Mouse (Mus musculus) ZHBTc4 (cell line): Measurements from ENCODE around the gene Slc48a1.

Source experiments
- DNase-seq: peaks from one replicate; pipeline ENCODE4 v3.0.0-alpha.2; 2011; ENCODE audit warnings: low read depth, low spot score

Slc48a1 gene

DNA sequence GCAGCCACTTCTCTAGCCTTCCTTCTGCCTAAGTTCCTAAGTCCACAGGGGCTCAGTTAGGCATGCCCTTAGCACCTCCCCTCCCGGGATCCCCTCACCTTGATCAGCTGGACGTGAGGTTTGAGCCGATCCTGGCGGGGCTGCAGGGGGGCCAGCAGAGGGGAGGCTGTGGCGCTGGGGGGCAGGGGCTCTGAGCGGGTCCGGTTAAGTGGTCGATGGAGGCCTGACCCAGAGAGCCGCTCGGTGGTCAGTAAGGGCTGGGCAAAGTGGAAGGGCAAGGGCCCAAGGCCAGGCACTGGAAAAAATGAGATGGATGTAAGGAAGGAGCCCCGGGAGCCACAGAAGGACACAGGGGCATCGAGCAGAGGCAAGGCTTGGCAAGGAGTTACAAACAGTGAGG is 29.5 kb downstream of the Slc48a1 start:
- no peak for DNase-seq

DNA sequence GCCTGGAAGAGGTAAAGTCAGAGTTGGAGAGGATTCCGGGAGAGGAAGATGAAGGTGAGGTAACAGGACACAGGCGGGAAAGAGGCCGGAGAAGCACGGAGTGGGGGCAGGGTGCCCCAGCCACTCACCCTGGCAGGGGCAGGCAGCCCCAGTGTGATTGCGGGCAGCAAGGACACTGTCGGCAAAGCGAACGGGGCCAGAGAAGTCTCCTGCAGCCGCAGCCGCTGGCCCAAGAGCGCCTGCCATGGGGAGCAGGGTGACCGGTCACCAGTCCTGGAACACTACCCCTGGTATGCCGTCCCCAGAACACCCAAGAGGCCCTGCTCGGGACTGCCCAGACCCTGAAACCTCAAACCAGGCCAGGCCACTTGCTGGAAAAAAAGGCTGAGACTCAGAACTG is 30.2 kb downstream of the Slc48a1 start:
- no peak for DNase-seq

DNA sequence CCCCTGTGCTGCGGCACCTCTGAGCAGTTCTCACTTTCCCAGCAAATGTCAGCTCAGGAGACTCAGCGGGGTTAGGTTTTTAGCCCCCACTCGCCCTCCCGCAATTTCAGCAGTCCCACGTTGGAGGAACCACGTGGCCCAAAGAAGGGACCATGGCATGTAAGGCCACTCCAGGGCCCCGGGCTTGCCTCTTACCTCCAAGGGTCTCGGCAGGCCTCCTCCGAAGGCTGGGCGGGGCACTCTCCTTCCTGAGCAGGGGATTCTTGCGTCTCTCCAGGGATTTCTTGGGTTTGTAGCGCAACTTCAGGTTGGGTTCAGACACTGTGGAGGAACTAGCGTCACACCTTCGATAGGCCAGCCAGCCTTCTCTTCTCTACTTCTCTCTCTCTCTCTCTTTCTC is 30.9 kb downstream of the Slc48a1 start:
- no peak for DNase-seq

DNA sequence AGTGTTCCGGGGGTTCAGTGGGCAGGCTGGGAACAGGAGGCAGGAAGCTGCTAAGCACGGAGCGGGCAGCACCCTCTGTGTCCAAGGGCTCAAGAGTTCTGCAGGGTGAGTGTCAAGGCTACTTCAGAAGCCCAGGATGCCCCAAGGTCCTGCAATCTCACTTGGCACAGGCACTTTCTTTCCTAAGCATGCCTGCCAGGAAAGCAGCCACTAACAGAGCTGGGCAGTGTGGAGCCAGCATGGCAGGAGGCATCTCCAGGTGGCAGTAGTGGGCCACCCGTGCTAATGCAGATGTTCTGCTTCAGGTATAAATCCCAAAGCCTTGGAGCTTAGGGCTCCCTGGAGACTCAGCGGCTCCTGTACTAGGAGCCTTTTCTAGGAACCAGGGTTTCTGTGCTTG is 31.6 kb downstream of the Slc48a1 start:
- no peak for DNase-seq

DNA sequence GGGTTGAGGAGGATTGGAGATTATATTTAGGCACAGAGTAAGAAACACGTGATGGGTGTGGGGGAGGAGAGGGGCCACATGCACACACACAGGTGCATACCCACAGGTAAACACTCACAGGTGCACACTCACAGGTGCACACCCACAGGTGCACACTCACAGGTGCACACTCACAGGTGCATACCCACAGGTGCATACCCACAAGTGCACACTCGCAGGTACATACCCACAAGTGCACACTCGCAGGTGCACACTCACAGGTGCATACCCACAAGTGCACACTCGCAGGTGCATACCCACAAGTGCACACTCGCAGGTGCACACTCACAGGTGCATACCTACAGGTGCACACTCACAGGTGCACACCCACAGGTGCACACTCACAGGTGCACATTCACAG is 32.1 kb downstream of the Slc48a1 start:
- DNase-seq, result no peak

DNA sequence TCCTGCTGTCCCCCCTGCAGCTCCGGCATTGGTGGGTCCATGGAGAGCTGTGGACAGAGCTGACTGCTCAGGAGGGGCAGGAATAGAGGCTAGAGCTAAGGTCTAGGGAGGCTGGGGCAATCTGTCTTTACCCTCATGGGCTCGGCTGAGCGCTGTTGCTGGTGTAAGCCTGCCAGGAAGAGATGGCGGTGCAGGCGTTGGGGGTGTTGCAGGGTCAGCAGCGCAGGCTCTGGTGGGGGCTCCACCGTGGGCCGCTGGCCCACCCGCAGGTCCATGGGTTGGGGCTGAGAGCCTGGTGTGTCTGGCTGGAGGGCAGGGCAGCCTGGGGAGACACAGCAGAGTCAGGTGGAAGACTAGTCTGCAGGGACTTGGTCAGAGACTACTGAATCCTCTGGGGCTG is 33.0 kb downstream of the Slc48a1 start:
- no peak for DNase-seq

DNA sequence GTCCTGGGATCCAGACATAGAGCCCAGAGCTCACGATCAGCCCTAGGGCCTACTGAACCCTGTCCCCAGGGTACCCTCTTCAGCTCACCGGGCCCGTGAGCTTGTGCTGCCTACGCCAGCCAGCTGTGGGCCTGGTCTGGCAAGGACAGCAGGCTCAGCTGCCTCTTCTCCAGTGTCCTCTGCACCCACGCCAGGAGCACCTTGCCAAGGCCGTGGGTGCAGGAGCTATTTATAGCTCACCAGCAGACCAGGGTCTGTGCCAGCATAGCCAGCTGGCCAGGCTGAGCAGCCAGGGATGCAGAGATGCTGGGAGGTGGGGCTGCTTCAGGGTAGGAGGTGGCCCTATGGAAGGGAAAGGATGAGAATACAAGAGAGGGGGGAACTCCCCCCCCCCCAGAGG is 33.8 kb downstream of the Slc48a1 start:
- no peak for DNase-seq

DNA sequence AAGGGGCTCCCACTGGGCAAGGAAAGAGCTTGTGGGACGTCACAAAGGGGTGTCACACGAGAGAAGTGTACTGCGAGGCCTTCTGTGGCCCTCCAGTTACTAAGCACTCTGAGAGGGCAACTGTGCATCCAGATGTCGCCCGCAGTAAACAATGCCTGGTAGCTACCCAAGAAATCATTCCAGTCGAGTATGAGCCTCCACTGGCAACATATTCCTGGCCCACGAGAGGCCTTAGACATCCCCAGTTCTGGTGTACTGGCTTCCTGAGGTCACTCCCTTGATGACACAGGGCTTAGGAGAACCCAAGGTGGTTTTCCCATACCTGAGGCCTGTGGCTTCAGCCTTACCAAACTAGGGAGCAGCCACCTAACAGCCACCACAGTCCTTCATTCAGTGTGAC is 34.6 kb downstream of the Slc48a1 start:
- DNase-seq, result no peak

DNA sequence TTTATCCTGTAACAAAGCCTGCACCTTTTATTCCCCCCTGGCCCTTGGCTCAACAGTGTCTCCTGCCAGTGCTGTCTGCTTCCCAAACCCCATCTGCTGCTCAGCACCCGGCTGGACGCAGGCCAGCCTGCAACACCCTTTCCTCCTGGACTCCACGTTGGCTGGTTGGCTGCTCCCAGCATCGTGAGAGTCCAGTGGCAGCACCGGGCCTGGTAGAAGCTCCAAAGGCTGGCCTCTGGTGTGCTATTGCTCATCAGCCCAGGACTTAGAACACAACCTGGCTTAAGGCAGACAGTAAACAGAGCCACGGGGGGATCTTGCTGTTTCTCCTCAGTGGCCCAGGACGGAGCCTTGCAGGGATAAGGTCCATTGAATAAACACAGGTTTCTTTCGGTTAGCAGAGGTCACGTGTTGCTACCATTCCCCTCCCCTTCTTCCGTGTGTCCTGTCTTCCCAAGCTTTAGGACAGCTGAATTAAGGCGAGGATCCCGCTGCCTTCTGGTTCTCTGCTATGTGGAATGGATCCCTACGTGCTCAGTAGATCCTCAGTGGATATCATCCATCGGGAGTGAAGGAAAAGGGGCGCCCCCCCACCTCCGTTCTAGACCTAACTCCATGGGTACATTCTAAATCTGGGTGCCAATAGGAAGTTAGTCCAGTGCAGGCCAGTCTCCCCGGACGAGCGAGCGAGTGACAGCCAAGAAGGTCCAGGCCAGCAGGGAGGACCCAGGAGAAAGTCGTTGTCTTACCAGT is 35.3 kb downstream of the Slc48a1 start:
- DNase-seq, result no peak

DNA sequence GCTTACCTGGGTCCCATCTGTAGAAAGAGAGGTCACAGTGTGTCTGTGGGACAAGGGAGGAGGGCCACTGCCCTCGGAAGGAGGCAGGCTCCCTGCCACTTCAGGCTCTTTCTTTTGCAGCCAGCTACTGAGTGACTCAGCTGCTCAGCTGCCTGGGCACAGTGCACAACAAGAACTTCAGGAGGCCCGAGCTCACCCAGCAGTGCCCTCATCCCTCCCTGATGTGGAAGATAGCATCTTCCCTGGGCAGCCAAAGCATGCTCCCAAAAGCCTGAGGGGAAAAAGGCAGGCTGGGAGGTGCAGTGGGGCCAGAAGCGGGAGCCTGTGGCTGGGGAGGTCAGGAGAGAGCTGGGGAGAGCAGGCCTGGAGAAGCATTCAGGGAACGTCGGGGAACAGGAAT is 36.4 kb downstream of the Slc48a1 start:
- DNase-seq, result no peak

DNA sequence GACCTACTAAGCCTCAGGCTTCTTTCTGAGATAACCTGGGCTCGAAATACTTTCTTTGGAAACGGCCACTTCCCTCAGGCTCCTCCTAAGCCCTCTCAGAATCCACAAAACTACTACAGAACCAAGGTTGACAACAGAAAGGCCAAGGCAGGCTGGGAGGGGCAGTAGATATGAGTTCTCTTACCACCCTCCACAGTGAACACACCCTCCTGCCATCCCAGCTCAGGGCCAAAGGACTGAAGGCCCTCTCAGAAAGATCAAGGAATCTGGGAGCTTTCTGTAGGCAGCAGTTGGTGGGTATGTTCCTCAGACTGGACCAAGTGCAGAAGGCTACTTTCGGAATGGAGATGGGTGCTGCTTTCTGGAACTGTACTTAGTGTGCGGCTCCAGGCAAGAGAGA is 36.9 kb downstream of the Slc48a1 start:
- no peak for DNase-seq

DNA sequence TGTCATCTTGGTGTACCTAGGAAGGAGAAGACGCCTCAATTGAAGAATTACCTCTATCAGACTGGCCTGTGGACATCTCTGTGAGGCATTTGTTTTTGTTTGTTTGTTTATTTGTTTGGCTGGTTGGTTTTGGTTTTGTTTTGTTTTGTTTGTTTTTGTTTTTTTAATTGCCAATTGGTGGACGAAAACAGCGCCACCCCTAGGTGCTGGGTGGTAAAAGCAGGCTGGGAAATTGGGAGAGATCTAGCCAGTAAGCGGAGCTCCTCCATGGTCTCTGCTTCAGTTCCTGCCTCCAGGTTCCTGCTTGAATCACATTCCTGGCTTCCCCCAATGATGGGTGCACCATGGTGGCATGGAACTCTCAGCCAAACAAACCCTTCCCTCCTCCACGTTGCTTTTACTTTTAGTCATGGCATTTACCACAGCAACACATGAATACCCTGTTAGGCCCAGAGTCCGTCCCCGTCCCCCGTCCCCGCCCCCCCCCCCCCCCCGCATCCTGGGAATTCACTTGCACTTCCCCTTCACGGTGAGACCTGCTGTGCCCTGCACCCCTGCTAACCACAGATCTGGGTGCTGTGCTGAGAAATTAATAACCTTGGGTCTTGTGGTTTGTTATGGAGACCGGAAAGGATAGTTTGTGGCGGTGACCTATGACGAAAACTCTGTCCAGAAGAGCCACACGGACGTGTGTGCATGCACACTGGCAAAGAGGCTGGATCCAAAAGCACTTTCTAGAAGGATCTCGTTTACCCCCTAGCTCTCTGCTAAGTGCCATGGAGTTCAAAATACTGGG is 38.1 kb downstream of the Slc48a1 start:
- no peak for DNase-seq

DNA sequence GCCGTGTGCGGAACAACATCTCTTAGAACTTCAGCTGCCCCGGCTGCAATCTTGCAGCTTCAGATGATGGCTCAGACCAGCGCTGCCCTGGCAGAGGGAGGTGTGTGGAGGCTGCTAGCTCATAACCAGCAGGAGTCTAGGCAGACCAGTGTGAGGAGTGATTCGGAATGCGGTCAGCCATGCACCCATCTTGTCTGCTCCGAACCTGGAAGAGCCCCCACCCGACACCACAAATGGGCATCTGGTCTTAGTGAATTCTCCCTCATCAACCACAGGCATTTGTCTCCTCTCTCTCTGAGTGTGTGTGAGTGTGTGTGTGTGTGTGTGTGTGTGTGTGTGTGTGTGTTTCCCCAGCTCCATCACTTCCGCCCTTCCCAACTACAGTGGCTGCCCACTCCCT is 41.6 kb downstream of the Slc48a1 start:
- no peak for DNase-seq

DNA sequence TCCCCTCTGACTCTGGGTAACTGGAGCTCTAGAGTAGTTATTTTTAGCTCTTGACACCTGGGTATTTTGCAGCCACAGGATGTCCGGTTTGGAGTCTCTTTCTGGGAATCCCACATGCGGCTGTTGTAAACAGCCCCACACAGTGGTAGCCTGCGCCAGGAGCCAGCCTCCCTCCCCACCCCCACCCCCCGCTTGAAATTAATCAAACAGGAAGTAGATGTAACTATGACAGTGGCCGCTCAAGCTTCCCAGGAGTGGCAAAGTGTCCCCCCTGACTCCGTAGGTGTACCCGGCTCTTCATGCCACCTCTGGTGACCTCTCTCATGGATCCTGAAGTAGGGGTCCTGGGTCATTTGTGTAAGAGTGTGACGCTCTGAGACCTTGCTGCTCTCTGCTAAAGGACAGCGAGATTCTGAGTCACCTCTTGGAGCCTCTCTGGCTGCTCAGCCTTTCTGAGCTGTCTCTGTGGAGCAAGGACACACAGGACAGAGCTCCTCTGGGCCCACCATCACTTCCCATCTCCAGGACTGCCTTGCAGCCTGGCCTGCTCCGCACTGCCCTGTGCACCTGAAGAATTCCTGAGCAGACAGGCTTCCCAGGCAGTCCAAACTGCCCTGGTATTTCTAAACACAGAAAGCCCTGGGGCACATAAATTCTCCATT is 43.1 kb downstream of the Slc48a1 start:
- DNase-seq, result no peak

DNA sequence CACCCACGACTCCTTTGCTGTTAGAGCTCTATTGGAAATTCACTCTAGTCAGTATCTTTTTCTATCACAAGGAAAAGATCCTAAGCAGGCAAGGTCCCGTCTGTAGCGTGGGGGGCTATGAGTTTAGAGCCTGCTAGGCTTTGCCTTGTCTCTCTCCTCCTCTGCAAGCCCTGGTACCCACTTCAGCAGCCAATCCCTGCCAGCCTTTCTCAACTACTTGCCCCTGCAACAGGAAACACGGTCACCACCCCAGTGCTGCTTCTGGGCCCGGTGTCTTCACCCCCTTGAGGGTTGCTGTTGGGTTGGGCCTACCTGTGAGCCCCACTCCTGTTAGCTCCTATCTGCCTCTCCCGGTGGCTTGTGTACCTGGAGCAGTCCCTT is 43.7 kb downstream of the Slc48a1 start:
- DNase-seq, result no peak

DNA sequence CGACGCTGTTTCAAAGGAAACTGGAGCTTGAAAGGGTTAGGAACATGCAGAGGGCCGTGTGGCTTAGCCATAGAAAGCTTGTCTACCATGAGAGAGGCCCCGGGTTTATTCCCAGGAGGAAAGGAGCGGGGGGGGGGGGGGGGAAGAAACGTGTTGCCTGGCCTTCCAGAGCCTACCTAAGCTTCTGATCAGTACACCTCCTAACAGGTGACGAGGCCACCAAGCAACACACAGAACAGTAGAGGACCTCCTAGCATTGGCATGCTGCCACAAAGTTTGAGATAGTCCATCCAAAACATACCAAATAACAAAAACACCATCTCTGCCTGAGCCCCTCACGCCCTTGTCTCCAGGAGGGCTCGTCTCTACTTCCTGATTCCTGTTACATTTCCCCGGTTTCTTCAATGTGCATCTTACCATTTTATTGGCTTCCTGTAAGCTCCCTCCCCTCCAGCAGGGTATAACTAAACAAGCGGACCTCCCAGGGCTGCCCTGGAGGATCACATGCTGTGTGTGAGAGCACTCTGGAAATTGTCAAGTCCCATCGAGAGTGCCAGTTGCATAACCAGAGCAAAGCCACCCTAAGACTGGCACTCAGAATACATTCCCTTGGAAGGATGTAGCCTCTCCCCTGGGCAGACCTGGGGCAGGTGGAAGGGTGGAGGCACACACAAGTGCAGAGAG is 44.4 kb downstream of the Slc48a1 start:
- no peak for DNase-seq

DNA sequence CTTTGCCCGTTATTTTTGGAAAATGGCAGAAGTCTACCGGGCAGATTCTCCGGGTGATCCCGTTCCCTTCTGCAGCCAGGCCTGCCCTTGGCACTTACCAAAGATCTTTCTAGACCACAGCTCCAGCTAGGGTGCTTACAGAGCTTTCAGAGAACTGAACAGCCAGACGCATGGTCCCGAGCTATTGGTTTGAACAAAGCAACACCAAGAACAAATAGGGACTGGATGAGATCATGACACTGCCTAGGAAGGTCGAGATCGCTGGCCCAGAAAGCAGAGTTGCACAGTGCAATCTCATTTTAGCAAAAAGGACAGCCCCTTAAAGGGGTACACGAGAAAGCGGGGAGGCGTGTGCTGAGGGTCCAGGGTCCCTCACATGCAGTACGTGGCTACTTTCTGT is 45.2 kb downstream of the Slc48a1 start:
- DNase-seq, result no peak

DNA sequence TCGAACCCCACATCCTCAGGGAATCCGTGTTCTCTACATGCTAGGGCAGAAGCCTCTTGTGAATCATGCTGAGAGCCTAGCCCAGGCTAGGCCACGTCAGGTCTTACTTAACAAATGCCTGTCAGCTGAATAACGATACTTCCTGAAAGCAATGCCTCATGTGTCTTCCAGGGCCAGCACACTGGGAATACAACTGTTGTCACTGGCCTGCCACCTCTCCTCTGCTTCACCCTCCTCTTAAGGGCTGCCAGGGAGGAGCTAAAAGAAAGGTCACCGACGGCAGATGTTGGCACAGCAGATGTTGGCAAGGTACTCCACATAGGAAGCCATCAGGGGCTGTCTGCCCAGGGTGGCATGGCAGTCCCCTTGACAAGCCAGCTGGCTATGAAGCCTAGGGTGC is 45.7 kb downstream of the Slc48a1 start:
- no peak for DNase-seq

DNA sequence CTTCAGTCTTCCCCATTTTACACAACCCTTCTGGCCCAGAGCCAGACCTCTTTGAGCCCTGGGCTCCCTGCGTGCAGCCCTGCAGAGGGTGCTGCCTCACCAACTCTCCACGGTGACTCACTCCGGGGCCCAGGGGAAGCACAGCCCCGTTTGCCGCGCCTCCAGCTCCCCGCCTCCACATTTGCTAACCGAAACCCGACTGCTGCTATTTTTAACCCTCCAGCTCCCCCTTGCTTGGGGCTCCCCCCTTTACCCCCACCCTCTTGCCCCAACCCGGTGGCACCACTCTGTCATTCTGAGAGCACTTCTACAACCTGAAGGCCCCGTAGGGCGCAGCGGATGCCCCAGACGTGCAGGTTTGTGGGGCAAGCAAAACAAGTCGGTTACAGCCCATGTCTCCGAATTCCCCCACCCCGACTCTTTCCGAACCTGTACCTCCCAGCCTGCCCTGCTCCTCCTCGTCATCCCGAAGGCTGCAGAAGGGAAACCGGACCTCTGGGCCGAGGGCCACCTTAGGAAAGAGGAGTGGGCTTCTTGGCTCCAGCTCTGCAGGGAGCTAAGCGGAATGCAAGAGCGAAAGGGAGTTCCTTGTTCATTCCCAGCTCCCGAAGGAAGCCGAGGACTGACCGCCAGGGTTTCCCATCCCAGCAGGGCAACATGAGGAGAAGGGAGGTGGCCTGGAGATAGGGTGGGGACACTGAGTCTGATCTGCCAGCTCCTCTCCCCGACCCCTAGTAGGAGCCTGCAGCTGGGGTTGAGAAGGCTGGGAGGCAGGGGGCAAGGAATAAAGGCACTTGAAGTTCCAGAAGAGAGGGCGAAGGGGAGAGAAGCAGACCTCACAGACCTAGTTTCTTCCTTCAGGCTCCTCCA is 47.0 kb downstream of the Slc48a1 start:
- DNase-seq, result peak; percentile 54

DNA sequence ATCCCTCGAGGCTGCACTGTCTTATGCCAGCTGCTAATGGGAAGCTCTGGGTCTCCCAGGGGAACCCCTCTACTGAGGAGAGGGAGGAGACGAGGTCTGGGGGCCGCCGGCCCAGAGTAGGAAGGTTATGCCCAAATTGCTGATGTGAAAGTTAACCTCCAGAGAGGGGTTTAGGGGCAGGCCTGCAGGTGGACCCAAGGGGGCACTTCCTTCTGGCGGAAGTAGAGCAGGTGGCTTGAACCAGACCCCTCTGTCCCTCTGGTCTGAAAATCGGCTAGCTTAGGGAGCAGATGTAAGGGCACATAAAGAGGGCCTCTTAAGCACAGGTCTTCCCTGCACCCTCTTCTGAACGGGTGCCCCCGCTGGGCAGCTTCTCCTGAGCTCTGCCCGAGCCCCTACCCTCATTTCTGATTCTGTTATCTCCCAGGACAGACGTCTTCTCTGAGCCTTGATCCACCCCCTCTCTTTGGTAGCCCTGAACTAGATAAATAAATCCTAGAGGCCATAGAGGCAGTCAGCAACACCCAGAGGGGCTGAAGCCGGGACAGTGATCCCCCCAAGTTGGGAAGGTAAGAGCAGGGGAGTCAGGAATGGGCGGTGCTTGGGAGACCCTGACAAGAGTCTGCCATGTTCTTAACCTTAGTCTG is 47.7 kb downstream of the Slc48a1 start:
- no peak for DNase-seq
